Comparison of ENCODE assay signal across 9 mouse cellular contexts in genomic region chr1:58770111-58770720, GRCm38 (mm10). TPM values are rescaled to one million over a fixed set of nuclear protein-coding genes. Genes with fewer than 3 reads are reported as not detected.
DNase-seq lines count a peak whose midpoint lies in the region; ATAC-seq and TF ChIP-seq lines count a peak whose summit lies in the region.
"Had no signal": no experiment of that assay in that cellular context is flagged by ENCODE, and none has a peak within 500 bp of the region (broad histone marks: within the 10 kb centered on the region; RNA-seq: fewer than 3 reads in every experiment).

No protein-coding gene starts in this region.

- no peaks in the 10 kb centered on the region for H3K4me1 ChIP-seq in neural tube, embryonic 15.5 days
- no peaks in the 10 kb centered on the region for H3K4me1 ChIP-seq in hindbrain, embryonic 16.5 days (ENCODE audit: control insufficient read depth, insufficient read depth, low read depth, low read length)
- peaks cover 6% of the 10 kb centered on the region for H3K4me1 ChIP-seq in liver, postnatal 0 days (ENCODE audit: insufficient read depth)
- H3K4me1 ChIP-seq: heart, embryonic 15.5 days had no signal

- no peak overlapping the region for H3K9ac ChIP-seq in neural tube, embryonic 15.5 days (replicated peaks)
- no peak overlapping the region for H3K9ac ChIP-seq in hindbrain, embryonic 16.5 days (ENCODE audit: low read depth, low read length)
- no peak overlapping the region for H3K9ac ChIP-seq in liver, postnatal 0 days (replicated peaks)
- H3K9ac ChIP-seq: heart, embryonic 15.5 days had no signal

- H3K9me3 ChIP-seq in neural tube, embryonic 15.5 days (replicated peaks) = no peaks in the 10 kb centered on the region
- no peaks in the 10 kb centered on the region for H3K9me3 ChIP-seq in hindbrain, embryonic 16.5 days (ENCODE audit: control insufficient read depth, low read length)
- no peaks in the 10 kb centered on the region for H3K9me3 ChIP-seq in liver, postnatal 0 days (ENCODE audit: low read length)
- H3K9me3 ChIP-seq: heart, embryonic 15.5 days had no signal

- no peak for TF ChIP-seq EP300 in liver, postnatal 0 days (IDR thresholded peaks at IDR 0.05; ENCODE audit: low read depth)

- DNase-seq in CD4-positive, CD25-positive, alpha-beta regulatory T cell, adult 2 months (ENCODE audit: low read depth, low spot score) = peak; percentile 78
- peak; percentile 37 for DNase-seq in neural tube, embryonic 10.5 days (ENCODE audit: extremely low spot score, low spot score)
- peak; percentile 22 to 63 for DNase-seq in cerebellum, postnatal 25 days
- DNase-seq in liver, postnatal 0 days = peak; percentile 62
- DNase-seq in right cerebral cortex, postnatal 25 days = peak; percentile 35

- no peak overlapping the region; the same call in 1 of the 2 replicates for H3K4me2 ChIP-seq in neural tube, embryonic 15.5 days
- H3K4me2 ChIP-seq in hindbrain, embryonic 16.5 days (ENCODE audit: low read length) = no peak overlapping the region
- H3K4me2 ChIP-seq in liver, postnatal 0 days (ENCODE audit: low read depth, low read length) = no peak overlapping the region
- H3K4me2 ChIP-seq: heart, embryonic 15.5 days had no signal

- no peaks in the 10 kb centered on the region for H3K36me3 ChIP-seq in neural tube, embryonic 15.5 days
- H3K36me3 ChIP-seq in hindbrain, embryonic 16.5 days (ENCODE audit: control insufficient read depth, insufficient read depth, low read length) = no peaks in the 10 kb centered on the region
- H3K36me3 ChIP-seq in liver, postnatal 0 days (replicated peaks; ENCODE audit: insufficient read depth, low read length) = no peaks in the 10 kb centered on the region
- H3K36me3 ChIP-seq: heart, embryonic 15.5 days had no signal

- ATAC-seq in CD4-positive, CD25-positive, alpha-beta regulatory T cell, adult 4 months = no peak
- no peak for ATAC-seq in neural tube, embryonic 15.5 days (ENCODE audit: low FRiP score)
- ATAC-seq in hindbrain, embryonic 16.5 days = peak; percentile 45; the same call in 1 of the 2 replicates
- 0 out of 2 replicates have a peak, but pooled peaks have one; percentile 21 for ATAC-seq in liver, postnatal 0 days

- H3K27ac ChIP-seq in neural tube, embryonic 15.5 days (replicated peaks) = no peak overlapping the region
- no peak overlapping the region for H3K27ac ChIP-seq in hindbrain, embryonic 16.5 days (ENCODE audit: low read depth, low read length)
- H3K27ac ChIP-seq in liver, postnatal 0 days (ENCODE audit: low read depth) = no peak overlapping the region
- H3K27ac ChIP-seq: heart, embryonic 15.5 days had no signal

- peak; percentile 75 for TF ChIP-seq CTCF in liver, postnatal 0 days (IDR thresholded peaks at IDR 0.05; ENCODE audit: low read depth)

- no peak overlapping the region for H3K4me3 ChIP-seq in neural tube, embryonic 15.5 days (replicated peaks)
- H3K4me3 ChIP-seq in hindbrain, embryonic 16.5 days (ENCODE audit: low read length) = no peak overlapping the region
- no peak overlapping the region for H3K4me3 ChIP-seq in liver, postnatal 0 days (ENCODE audit: low read depth, low read length)
- H3K4me3 ChIP-seq: heart, embryonic 15.5 days had no signal

- 28% methylated on average over 7 of the region's 7 CpGs for WGBS in neural tube, embryonic 15.5 days
- WGBS in hindbrain, embryonic 16.5 days = 28% methylated on average over 7 of the region's 7 CpGs
- WGBS in liver, postnatal 0 days (ENCODE audit: insufficient replicate concordance) = 23% methylated on average over 7 of the region's 7 CpGs

- no peaks in the 10 kb centered on the region for H3K27me3 ChIP-seq in neural tube, embryonic 15.5 days (replicated peaks)
- no peaks in the 10 kb centered on the region for H3K27me3 ChIP-seq in hindbrain, embryonic 16.5 days (replicated peaks; ENCODE audit: control insufficient read depth, insufficient read depth, low read length)
- no peaks in the 10 kb centered on the region for H3K27me3 ChIP-seq in liver, postnatal 0 days (ENCODE audit: insufficient read depth, low read length)
- H3K27me3 ChIP-seq: heart, embryonic 15.5 days had no signal

RNA-seq across cellular contexts. Expression of gene Casp8, which starts 25.0 kb away (rescaled TPM):
- polyA plus RNA-seq in CD4-positive, CD25-positive, alpha-beta regulatory T cell, adult 4 months (2017; shearing (Covaris generic)) = 100 to 1,000 TPM; 197 to 203 TPM
- 5.6 and 17.2 TPM in 2 replicates for polyA plus RNA-seq in neural tube, embryonic 15.5 days (2015; fragmentation: Nextera tagmentation; extraction: Ambion mirVana)
- polyA plus RNA-seq in hindbrain, embryonic 16.5 days (2015; fragmentation: Nextera tagmentation; extraction: Ambion mirVana) = 6.2 and 6.9 TPM in 2 replicates
- 21.6 and 21.8 TPM in 2 replicates for polyA plus RNA-seq in liver, postnatal 0 days (2015; fragmentation: Nextera tagmentation; extraction: Ambion mirVana)

RNA-seq across cellular contexts. Expression of gene Cflar, which starts 58.9 kb away (rescaled TPM):
- 100 to 1,000 TPM; 158 to 204 TPM for polyA plus RNA-seq in CD4-positive, CD25-positive, alpha-beta regulatory T cell, adult 4 months (2017; shearing (Covaris generic))
- 15.3 and 20.0 TPM in 2 replicates for polyA plus RNA-seq in neural tube, embryonic 15.5 days (2015; fragmentation: Nextera tagmentation; extraction: Ambion mirVana)
- 16.3 and 16.8 TPM in 2 replicates for polyA plus RNA-seq in hindbrain, embryonic 16.5 days (2015; fragmentation: Nextera tagmentation; extraction: Ambion mirVana)
- polyA plus RNA-seq in liver, postnatal 0 days (2015; fragmentation: Nextera tagmentation; extraction: Ambion mirVana) = 29.6 and 30.2 TPM in 2 replicates

Comparison
In these comparisons a context has a peak if more than half of its experiments do, and no peak if none do; other contexts are left out.
1. ATAC-seq: peak in hindbrain, embryonic 16.5 days (single experiment) and liver, postnatal 0 days (single experiment); none in CD4-positive, CD25-positive, alpha-beta regulatory T cell, adult 4 months (single experiment) and neural tube, embryonic 15.5 days (single experiment).
2. Peak in every context shown above with its lines, with median percentiles within 50 percentile points of each other: DNase-seq.